Mouse (Mus musculus): ENCODE results near the gene Gprin3. TPM values are rescaled to one million over a fixed set of nuclear protein-coding genes. Genes with fewer than 3 reads are reported as not detected.

Gene Gprin3
- 10 to 100 TPM; 17.9 to 18.3 TPM for total RNA-seq (2021)
- long read RNA-seq, partial matches to known transcripts = 0 of 1 reads
- long read RNA-seq, other reads (novel, unspliced or antisense) = 1 of 1 reads

- DNase-seq (ENCODE audit: low spot score in 2 of 2) = peak; percentile 74 to 83
These were observed at the start of gene Gprin3 for GRCm38 (mm10) chr6:59425824-59426533. TSS of gene Gprin3 (minus strand) at chr6:59426294.

DNA sequence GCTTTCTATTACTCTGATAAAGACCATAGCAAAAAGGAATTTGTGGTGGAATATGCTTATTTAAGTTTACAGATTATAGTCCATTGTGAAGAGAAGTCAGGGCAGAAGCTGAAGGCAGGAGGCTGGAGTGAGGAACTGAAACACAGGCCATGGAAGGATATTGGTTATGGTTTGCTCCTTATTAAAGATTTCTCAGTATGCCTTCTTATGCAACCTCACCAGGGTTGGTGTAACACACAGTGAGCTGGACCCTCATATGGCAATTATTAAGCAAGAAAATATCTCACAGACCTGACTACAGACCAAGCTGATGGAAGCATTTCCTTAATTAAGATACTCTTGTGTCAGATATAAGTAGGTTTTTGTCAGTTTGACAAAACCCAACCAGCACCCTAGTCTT, 32.8 kb upstream of the Gprin3 start:
- DNase-seq (ENCODE audit: low spot score in 2 of 2) = no peak

DNA sequence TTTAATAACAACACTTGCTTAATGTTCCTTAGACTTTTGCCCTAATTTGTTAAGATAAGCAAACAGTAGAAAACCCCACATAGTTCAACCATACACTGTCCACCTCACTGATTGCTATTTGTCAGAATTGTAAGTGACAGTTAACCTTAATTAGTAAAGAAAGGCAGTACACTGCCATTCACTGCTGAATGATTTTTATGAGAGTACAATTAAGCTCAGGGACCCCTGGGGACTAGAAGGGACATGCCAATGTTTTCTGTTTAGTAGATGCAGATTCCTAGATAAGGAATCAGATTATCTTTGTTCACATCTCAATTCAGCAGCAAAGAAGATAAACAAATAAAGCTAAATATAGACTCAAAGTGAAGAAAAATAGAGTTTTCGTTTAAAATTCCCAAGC, 30.0 kb upstream of the Gprin3 start:
- no peak for DNase-seq (ENCODE audit: low spot score in 2 of 2)

DNA sequence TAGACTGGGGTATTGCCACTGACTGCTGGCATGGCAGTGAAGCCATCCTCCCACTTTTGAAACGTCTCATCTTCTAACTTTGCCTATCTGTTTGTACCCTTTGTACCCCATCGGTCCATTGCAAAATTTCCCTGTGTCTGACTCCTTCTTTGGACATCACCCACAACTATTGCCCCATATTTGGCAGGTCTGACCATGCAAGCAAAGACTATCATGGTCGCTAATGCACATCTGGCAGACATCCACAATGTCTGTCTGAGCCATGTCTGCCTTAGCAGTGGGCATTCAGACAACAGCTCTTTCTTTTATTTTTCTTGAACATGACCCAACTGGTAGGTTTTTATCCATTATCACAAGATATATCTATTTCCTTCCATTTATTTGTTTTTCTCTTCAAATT, 25.3 kb upstream of the Gprin3 start:
- no peak for DNase-seq (ENCODE audit: low spot score in 2 of 2)

- DNase-seq (ENCODE audit: low spot score in 2 of 2) = no peak
These were observed 19.0 kb upstream of the Gprin3 start for GRCm38 (mm10) chr6:59445101-59445503.

DNA sequence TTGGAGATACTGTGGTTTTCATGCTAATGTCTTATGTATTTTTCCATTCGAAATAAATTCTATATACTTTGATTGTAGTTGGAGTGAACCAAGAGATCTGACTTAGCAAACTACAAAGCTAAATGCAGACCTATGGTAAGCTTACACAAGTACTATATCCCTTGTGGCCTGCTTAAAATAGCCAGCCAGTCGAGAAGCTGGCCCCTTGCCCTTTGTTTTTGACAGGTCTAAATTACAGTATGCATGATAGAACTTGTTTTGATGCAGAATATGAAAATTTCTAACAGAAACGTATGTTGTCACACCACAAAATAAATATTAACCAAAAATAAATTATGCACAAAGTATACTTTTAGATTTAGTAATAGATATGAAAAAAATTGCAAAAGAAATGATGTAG, 9.8 kb upstream of the Gprin3 start:
- DNase-seq (ENCODE audit: low spot score in 2 of 2) = no peak

DNA sequence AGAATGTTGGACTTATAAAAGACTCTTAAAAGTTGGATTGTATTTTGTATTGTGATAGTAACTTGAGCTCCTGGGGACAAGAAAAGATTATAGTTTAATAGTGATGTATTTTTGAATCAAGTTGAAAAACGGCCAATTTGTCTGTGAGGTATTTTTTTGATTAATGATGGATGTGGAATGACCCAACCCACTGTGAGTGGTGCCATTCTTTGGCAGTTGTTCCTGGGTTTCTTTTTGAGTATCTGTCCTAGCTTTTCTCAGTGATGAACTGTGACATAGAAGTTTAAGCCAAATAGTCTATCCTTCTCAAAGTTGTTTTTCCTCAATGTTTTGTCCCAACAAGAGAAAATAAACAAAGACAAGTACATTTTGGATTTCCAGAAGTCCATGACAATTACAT, 7.0 kb upstream of the Gprin3 start:
- DNase-seq (ENCODE audit: low spot score in 2 of 2) = no peak

DNA sequence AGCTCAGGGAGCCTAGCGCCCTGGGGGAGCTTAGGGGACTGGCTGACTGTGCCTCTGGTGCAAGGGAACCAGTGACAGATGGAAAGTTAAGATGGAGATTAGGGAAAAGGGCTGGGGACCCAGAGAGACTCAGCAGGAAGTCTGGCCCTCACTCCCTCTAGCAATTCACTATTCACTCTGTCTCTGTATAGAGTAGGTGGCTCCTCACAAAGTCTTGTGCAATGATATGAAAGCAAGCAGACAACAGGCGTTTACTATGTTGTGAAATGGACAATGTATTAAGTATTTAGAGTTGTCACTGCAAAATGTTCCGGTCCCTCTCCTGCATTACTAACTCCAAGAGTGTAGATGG, 416 bp upstream of the Gprin3 start:
- DNase-seq (ENCODE audit: low spot score in 2 of 2) = no peak

GRCm38 (mm10) chr6:59424871-59425740, 988 bp downstream of the Gprin3 start:
- no peak for DNase-seq (ENCODE audit: low spot score in 2 of 2)

DNA sequence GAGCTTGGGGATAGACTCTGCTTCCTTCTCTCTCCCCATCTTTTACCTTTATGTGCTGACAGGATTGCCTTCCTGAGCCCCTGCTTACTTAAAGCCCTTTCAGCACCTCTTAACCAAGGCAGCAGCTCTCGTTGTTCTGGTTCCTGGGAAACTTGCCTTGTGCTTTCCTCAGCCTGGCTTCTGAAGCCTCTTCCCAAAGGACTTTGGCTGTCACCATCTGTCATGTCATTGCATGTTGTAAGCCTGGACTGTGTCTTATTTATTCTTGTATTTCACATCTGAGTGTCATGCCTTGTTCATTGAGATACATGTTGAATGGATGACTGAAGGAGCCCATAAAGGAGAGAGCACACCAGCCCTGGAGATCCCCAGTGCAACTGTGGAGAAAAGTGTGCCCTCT, 2.3 kb downstream of the Gprin3 start:
- DNase-seq (ENCODE audit: low spot score in 2 of 2) = no peak

DNA sequence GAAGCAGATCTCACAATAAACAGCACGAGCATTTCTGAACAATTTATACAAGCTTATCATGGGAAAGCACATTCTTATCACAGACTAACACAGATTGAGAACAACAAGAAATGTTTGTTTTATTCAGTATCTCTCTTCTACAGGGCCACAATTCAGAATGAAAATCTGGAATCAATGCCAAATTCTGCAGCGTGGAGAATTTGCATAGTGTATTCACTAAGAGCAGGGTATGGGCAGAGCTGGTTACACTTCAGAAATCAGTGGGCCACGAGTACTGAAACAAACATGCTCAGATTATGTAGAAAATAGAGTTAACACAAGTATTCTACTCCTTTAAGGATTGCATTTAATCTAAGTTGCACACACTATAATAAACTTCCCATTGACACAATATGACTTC, 6.8 kb downstream of the Gprin3 start:
- no peak for DNase-seq (ENCODE audit: low spot score in 2 of 2)

GRCm38 (mm10) chr6:59418659-59419058, 7.4 kb downstream of the Gprin3 start:
- DNase-seq (ENCODE audit: low spot score in 2 of 2) = no peak

- no peak for DNase-seq (ENCODE audit: low spot score in 2 of 2)
These were observed 11.3 kb downstream of the Gprin3 start for GRCm38 (mm10) chr6:59414816-59415215.

DNA sequence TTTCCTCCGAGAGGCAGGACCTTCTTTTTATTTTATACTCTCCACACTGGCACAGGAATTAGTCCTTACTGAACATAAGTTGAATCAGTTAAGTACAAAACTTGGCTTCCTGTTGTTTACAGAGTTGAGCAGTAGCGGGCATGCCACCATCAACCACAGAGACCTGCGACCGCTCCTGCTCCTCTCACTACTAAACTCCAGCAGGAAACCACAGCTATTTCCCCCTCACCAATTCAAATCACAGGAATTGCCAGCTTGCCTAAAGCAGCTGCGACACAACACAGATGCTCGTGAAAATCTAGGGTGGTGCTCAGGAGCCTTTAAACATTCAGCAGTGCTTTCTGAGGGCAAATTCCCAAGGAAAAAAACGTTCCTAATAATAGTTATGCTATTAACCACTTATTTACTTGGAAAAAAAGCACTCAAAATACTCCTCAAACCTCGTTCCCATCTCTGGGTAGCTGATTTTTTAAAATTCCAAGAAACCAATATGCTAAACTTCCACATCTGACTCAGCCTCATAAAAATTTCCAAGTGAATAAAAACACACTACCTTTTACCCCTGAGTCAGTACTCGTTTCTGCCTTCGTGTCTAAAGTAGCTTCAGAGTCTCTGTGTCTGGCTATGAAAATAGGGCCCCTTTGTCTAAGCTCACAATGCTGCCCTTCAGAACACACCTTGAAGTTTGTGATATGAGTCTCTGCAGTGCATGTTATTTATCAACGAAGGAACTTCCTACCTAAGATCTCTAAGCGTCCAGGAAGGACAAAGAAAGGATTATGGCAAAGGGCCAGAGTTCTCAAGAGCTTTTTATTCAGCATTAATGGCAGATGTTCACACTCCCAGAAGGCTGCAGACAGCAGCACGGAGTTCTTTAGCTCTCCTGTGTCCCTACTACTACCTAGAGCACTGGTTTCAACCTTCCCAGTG, 13.4 kb downstream of the Gprin3 start:
- DNase-seq (ENCODE audit: low spot score in 2 of 2) = no peak

GRCm38 (mm10) chr6:59409001-59409700, 16.9 kb downstream of the Gprin3 start:
- DNase-seq (ENCODE audit: low spot score in 2 of 2) = no peak

DNA sequence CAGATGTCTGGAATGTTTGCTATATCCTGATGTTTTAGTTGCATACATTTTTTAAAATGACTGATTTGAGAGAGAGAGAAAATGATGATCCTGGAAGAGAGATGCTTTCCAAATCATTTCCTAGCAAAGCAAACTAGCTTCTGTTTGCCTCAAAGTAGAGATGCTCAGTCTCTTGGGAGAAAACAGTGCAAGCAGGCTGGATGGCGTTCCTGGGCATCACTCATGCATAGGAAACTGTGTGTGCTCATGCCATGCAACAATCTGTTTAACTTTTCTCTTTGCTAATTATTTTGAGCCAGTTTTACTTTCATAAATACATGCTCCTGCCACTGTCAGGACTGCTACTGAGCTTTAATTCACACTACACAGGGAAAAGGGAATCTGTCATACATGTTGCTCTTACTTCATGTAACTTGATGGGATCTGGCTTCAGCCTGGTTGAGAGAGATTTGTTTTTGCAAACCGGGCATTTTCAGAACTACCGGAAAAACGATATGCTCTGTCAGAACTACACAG, 18.6 kb downstream of the Gprin3 start:
- no peak for DNase-seq (ENCODE audit: low spot score in 2 of 2)

GRCm38 (mm10) chr6:59390208-59390607, 35.9 kb downstream of the Gprin3 start:
- no peak for DNase-seq (ENCODE audit: low spot score in 2 of 2)

DNA sequence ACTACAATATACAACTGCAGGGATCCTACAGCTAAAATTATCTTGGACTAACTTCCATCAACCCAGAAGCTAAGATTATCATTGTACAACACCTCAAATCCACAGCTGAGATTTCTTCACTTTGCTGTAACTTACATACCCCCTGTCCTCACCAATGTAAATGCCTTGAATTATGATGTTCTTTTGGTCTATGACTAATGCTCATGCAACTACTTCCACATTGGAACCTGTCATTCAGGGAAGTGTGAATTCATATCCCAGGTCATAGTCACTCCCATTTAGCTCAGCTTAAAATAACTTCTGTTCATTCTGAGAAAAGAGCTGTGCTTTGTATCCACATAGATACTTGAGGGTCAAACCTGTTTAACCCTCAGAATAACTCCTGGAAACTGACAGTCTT, 60.8 kb downstream of the Gprin3 start:
- DNase-seq (ENCODE audit: low spot score in 2 of 2) = no peak

DNA sequence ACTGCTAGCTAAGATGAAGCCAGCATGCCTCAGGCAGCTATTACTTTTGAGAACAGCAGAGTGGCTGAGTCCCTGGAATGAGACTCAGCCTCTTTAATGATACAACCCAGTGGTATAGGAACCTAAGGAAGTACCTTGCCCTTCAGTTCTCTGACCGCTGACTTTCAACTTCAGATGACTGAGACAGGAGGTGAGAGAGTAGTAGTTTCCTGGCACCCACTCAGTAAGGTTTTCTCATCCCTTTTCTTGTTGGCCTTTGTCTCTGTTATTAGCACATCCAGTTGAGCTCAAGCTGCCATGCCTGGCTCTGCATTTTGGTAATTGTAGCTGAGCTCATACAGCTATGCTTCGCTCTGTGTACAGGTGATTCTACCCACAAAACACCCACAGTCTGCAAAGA, 62.8 kb downstream of the Gprin3 start:
- DNase-seq (ENCODE audit: low spot score in 2 of 2) = no peak

DNA sequence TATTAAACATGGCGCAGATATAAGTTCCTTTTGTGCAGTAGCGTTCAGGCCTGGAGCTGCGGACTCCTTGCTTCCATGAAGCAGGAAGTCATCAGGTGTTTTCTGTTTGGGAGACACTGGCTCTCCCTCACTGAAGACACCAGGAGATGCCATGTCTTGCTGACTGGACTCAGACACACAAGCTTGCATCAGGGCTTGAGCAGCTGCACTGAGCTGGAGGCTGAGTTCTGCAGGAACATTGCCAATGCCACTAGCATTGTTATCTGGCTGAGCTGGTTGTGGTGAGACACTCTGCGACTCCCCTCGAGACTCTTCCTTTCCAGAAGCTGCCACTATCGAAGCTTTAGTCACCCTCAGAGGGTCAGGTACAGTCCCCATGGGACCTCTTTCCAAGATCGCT, 71.2 kb downstream of the Gprin3 start:
- no peak for DNase-seq (ENCODE audit: low spot score in 2 of 2)
